Mouse (Mus musculus): ENCODE data around the gene Majin. TPM values are rescaled to one million over a fixed set of nuclear protein-coding genes. Genes with fewer than 3 reads are reported as not detected.

Gene Majin
- polyA plus RNA-seq, 1 experiment, result 20.7 TPM

GRCm38 (mm10) chr19:6226135-6226534 is 41.9 kb downstream of the Majin start, which contains the start of gene Gpha2:
Gene Gpha2, plus strand, starts transcription at chr19:6226380.
- H3K4me1 ChIP-seq (ENCODE audit: control insufficient read depth, insufficient read depth, low read length), result no peaks in the 10 kb centered on the region
- H3K27ac ChIP-seq (ENCODE audit: control insufficient read depth, insufficient read depth, low read depth, low read length), result no peak within 1 kb of the TSS
- H3K4me3 ChIP-seq (ENCODE audit: control insufficient read depth, low read depth, low read length), result no peak within 1 kb of the TSS
- no peaks in the 10 kb centered on the region for H3K36me3 ChIP-seq (ENCODE audit: control insufficient read depth, insufficient read depth, low read length)
- H3K27me3 ChIP-seq (ENCODE audit: control insufficient read depth, insufficient read depth, low read length), result no peaks in the 10 kb centered on the region
- TF ChIP-seq POLR2A (IDR thresholded peaks at IDR 0.05; ENCODE audit: control insufficient read depth, low read depth, low read length), result no peak
- no peak for TF ChIP-seq CTCF (IDR thresholded peaks at IDR 0.05; ENCODE audit: control insufficient read depth, insufficient read depth, insufficient replicate concordance, low read depth, low read length)

GRCm38 (mm10) chr19:6226763-6227162 is 42.6 kb downstream of the Majin start:
- no peak for TF ChIP-seq POLR2A (IDR thresholded peaks at IDR 0.05; ENCODE audit: control insufficient read depth, low read depth, low read length)
- TF ChIP-seq CTCF (IDR thresholded peaks at IDR 0.05; ENCODE audit: control insufficient read depth, insufficient read depth, insufficient replicate concordance, low read depth, low read length), result no peak
- Histone ChIP-seq H3K27me3 (ENCODE audit: control insufficient read depth, insufficient read depth, low read length) (no peaks in the 10 kb centered on the region), H3K27ac (ENCODE audit: control insufficient read depth, insufficient read depth, low read depth, low read length) (no peak overlapping the region), H3K4me3 (ENCODE audit: control insufficient read depth, low read depth, low read length) (no peak overlapping the region), H3K4me1 (ENCODE audit: control insufficient read depth, insufficient read depth, low read length) (no peaks in the 10 kb centered on the region), H3K36me3 (ENCODE audit: control insufficient read depth, insufficient read depth, low read length) (no peaks in the 10 kb centered on the region)

- TF ChIP-seq CTCF (IDR thresholded peaks at IDR 0.05; ENCODE audit: control insufficient read depth, insufficient read depth, insufficient replicate concordance, low read depth, low read length) (no peak), POLR2A (IDR thresholded peaks at IDR 0.05; ENCODE audit: control insufficient read depth, low read depth, low read length) (no peak)
- Histone ChIP-seq H3K27ac (ENCODE audit: control insufficient read depth, insufficient read depth, low read depth, low read length) (no peak overlapping the region), H3K36me3 (ENCODE audit: control insufficient read depth, insufficient read depth, low read length) (no peaks in the 10 kb centered on the region), H3K4me1 (ENCODE audit: control insufficient read depth, insufficient read depth, low read length) (no peaks in the 10 kb centered on the region), H3K4me3 (ENCODE audit: control insufficient read depth, low read depth, low read length) (no peak overlapping the region), H3K27me3 (ENCODE audit: control insufficient read depth, insufficient read depth, low read length) (no peaks in the 10 kb centered on the region)
These were observed 43.7 kb downstream of the Majin start for GRCm38 (mm10) chr19:6227864-6228263.

- no peaks in the 10 kb centered on the region for H3K36me3 ChIP-seq (ENCODE audit: control insufficient read depth, insufficient read depth, low read length)
- peaks cover 7% of the 10 kb centered on the region for H3K4me1 ChIP-seq (ENCODE audit: control insufficient read depth, insufficient read depth, low read length)
- H3K27me3 ChIP-seq (ENCODE audit: control insufficient read depth, insufficient read depth, low read length), result no peaks in the 10 kb centered on the region
- H3K27ac ChIP-seq (ENCODE audit: control insufficient read depth, insufficient read depth, low read depth, low read length), result no peak overlapping the region
- no peak overlapping the region for H3K4me3 ChIP-seq (ENCODE audit: control insufficient read depth, low read depth, low read length)
- TF ChIP-seq POLR2A (IDR thresholded peaks at IDR 0.05; ENCODE audit: control insufficient read depth, low read depth, low read length) (no peak), CTCF (IDR thresholded peaks at IDR 0.05; ENCODE audit: control insufficient read depth, insufficient read depth, insufficient replicate concordance, low read depth, low read length) (no peak)
These were observed 46.2 kb downstream of the Majin start for GRCm38 (mm10) chr19:6230411-6230810.

- Histone ChIP-seq H3K27ac (ENCODE audit: control insufficient read depth, insufficient read depth, low read depth, low read length) (no peak overlapping the region), H3K27me3 (ENCODE audit: control insufficient read depth, insufficient read depth, low read length) (no peaks in the 10 kb centered on the region), H3K4me3 (ENCODE audit: control insufficient read depth, low read depth, low read length) (no peak overlapping the region), H3K4me1 (ENCODE audit: control insufficient read depth, insufficient read depth, low read length) (peaks cover 12% of the 10 kb centered on the region), H3K36me3 (ENCODE audit: control insufficient read depth, insufficient read depth, low read length) (no peaks in the 10 kb centered on the region)
- no peak for TF ChIP-seq CTCF (IDR thresholded peaks at IDR 0.05; ENCODE audit: control insufficient read depth, insufficient read depth, insufficient replicate concordance, low read depth, low read length)
- TF ChIP-seq POLR2A (IDR thresholded peaks at IDR 0.05; ENCODE audit: control insufficient read depth, low read depth, low read length), result no peak
These were observed 46.8 kb downstream of the Majin start for GRCm38 (mm10) chr19:6231036-6231435.

- no peak overlapping the region for H3K27ac ChIP-seq (ENCODE audit: control insufficient read depth, insufficient read depth, low read depth, low read length)
- H3K4me1 ChIP-seq (ENCODE audit: control insufficient read depth, insufficient read depth, low read length), result peaks cover 16% of the 10 kb centered on the region
- no peak overlapping the region for H3K4me3 ChIP-seq (ENCODE audit: control insufficient read depth, low read depth, low read length)
- H3K27me3 ChIP-seq (ENCODE audit: control insufficient read depth, insufficient read depth, low read length), result no peaks in the 10 kb centered on the region
- H3K36me3 ChIP-seq (ENCODE audit: control insufficient read depth, insufficient read depth, low read length), result no peaks in the 10 kb centered on the region
- TF ChIP-seq POLR2A (IDR thresholded peaks at IDR 0.05; ENCODE audit: control insufficient read depth, low read depth, low read length) (no peak), CTCF (IDR thresholded peaks at IDR 0.05; ENCODE audit: control insufficient read depth, insufficient read depth, insufficient replicate concordance, low read depth, low read length) (no peak)
These were observed 49.5 kb downstream of the Majin start for GRCm38 (mm10) chr19:6233647-6234046.

- TF ChIP-seq POLR2A (IDR thresholded peaks at IDR 0.05; ENCODE audit: control insufficient read depth, low read depth, low read length) (no peak), CTCF (IDR thresholded peaks at IDR 0.05; ENCODE audit: control insufficient read depth, insufficient read depth, insufficient replicate concordance, low read depth, low read length) (no peak)
- H3K27ac ChIP-seq (ENCODE audit: control insufficient read depth, insufficient read depth, low read depth, low read length), result no peak overlapping the region
- no peak overlapping the region for H3K4me3 ChIP-seq (ENCODE audit: control insufficient read depth, low read depth, low read length)
- no peaks in the 10 kb centered on the region for H3K27me3 ChIP-seq (ENCODE audit: control insufficient read depth, insufficient read depth, low read length)
- no peaks in the 10 kb centered on the region for H3K36me3 ChIP-seq (ENCODE audit: control insufficient read depth, insufficient read depth, low read length)
- peaks cover 16% of the 10 kb centered on the region for H3K4me1 ChIP-seq (ENCODE audit: control insufficient read depth, insufficient read depth, low read length)
These were observed 50.3 kb downstream of the Majin start for GRCm38 (mm10) chr19:6234337-6235083.

Data from testis, adult 2 months (tissue).